Mouse (Mus musculus) gastrocnemius, postnatal 36 days (tissue): ENCODE measurements around the gene Tmem176a. TPM values are rescaled to one million over a fixed set of nuclear protein-coding genes. Genes with fewer than 3 reads are reported as not detected.
"Not testable (repeated sequence)": the region's sequence is repeated elsewhere in the genome, so short reads cannot be mapped to it uniquely, and the experiment has no call there.

Source experiments
- DNase-seq, 2 experiments: peaks; one replicate each; pipeline ENCODE4 v3.0.0; 2022
- intact Hi-C: fragments of 180-260 bp; cut with DNase I; formaldehyde crosslinking; loops from one replicate; pipeline ENCODE4 v1.15.1; 2025
- long read RNA-seq, 2 experiments: library from polyadenylated mRNA; stranded (forward); transcript quantifications; one replicate each; pipeline ENCODE4 v2.0.0; 2021
- total RNA-seq, 2 experiments: library from RNA; stranded (reverse); gene quantifications; 2 replicates each; pipeline ENCODE4 v1.2.3; 2021

Gene Tmem176a
- total RNA-seq: 1 to 10 TPM; 4.2 to 4.6 TPM
- long read RNA-seq, experiment 1, partial matches to known transcripts: 0 of 3 reads
- long read RNA-seq, experiment 1, other reads (novel, unspliced or antisense): 0 of 3 reads
- long read RNA-seq, experiment 2, transcript Tmem176a-201 (7 exons, 1,540 nt): major isoform, 7 of 9 reads
- long read RNA-seq, experiment 2, partial matches to known transcripts: 1 of 9 reads
- long read RNA-seq, experiment 2, other reads (novel, unspliced or antisense): 0 of 9 reads

DNA sequence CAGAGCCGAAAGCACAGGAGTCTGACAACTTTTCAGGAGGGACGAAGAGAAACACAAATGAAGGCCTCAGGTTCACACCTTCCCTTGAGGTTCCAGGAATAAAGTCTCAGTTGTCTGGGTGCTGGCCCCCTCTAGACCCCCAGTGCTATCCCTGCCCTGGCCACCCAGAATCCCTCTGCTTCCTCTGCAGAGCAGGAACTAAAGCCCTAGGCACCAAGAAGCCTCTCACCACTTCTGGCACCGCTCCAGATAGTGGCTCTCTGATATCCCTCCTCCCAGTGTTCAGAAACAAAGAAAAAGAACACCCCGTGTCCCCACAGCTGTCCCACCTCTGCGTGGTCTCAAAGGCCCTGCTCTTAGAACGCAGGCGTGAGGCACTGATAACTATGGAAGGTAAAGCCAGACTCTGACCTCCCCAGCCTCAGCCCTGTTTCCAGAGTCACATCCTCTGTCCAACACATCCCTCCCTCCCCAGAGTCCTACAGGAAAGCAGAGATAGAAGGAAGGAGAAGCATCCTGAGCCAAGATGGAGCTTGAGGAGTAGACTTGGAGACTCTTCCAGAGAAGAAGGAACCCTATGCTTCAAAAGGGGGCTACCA is at the start of gene Tmem176a:
TSS of gene Tmem176a (plus strand) at position 549 of the 599 bp plus-strand sequence.
- DNase-seq: peak in 1 of 2 experiments; percentile 21
- intact Hi-C loops: no loop called here

GRCm38 (mm10) chr6:48801897-48802296 is 38.8 kb upstream of the Tmem176a start:
- intact Hi-C loops: no loop called here
- DNase-seq: no peak

GRCm38 (mm10) chr6:48803406-48804051 is 37.2 kb upstream of the Tmem176a start:
- intact Hi-C loops: no loop called here

GRCm38 (mm10) chr6:48804346-48804745 is 36.4 kb upstream of the Tmem176a start:
- no peak for DNase-seq
- intact Hi-C loops: no loop called here

More at GRCm38 (mm10) chr6:48803406-48804051, 37.2 kb upstream of the Tmem176a start:
- DNase-seq: no peak

- intact Hi-C loops: no loop called here
- DNase-seq: no peak
Measured at GRCm38 (mm10) chr6:48806746-48807145, 34.0 kb upstream of the Tmem176a start.

DNA sequence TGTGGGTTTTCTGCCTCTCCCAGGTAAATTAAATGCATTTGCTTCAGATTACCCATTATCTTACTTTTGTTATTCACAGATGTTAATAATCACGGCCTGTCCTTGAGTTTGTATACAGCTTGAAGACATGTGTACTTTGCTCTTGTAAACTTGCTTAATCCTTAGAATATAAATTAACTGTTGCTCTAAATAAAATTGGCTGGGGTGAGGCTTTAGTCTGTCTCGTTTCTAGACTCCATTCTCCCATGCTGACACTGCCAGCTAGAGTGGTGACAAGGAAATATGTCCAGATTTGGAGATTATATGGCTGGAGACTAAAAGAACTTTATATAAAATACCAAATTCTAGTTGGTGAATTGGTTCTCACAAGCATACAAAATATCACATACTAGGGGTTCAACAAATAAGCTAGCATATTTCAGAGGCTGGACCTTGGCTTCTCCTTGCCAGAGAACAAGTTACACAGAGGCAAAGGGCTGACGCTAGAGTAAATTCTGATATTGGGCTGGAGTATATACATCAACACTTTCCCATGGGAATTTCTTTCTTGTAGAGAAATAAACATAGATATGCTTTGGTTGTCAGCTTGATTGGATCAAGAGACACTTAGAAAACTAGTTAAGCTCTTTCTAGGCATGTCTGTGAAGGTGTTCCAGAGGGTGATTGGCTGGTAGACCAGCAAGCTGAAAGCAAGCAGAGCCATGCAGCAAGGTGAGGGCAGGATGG is 31.1 kb upstream of the Tmem176a start:
- intact Hi-C loops: no loop called here
- DNase-seq: no peak

GRCm38 (mm10) chr6:48815013-48815412 is 25.7 kb upstream of the Tmem176a start:
- no peak for DNase-seq
- intact Hi-C loops: loop anchor here (5.0 kb wide), 2 partner anchors 97 to 142 kb away; no protein-coding TSS in a partner anchor

DNA sequence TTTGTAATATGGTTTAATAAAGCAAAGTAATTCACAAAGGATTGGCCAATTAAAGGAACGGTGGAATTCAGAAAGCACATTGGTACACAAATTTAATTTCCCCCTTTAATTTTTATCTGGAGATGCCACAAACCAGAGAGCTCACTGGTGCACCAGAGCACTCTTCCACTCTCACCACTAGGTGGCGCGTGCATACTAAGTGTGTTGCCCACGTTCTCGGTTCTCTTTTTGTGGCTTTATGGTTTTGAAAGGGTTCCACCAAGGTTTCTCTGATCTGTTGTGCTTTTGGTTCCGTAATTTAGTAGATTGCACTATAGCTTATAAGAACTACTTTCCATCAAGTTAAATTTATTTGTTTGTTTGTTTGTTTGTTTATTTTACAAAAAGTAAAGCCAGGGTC is 22.9 kb upstream of the Tmem176a start:
- DNase-seq: peak in 1 of 2 experiments; percentile 57

DNA sequence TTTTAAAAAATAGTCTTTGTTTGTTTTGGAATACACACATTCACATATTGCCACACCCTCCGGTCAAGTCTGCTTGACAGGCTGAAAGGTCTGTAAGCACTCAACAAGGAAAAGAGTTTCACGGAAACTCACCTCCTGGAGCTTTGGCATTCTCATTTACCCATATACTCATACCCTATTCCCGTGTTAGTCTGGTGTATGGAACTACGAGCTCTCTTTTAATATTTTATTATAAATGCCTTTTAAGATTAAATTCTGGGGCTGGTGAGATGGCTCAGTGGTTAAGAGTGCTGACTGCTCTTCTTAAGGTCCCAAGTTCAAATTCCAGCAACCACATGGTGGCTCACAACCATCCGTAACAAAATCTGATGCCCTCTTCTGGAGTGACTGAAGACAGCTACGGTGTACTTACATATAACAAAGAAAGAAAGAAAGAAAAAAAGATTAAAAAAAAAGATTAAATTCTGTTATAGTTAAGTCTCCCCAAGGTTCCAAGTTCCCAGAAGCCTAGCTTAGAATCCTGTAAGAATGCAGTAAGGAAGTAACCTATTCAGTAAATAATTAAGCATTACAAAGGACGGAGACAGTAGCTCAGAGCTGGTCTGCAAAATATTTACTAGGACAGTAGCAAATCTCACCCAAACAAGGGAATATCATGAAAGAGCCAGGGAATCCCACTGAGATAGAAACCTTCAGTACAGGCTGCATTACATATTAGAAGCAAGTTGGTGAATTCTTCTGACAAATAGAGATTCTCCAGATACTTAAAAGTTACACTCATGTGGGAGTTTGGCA is 18.5 kb upstream of the Tmem176a start:
- intact Hi-C loops, DNase-seq: not testable (repeated sequence)

More for the DNA sequence above, 22.9 kb upstream of the Tmem176a start:
- intact Hi-C loops: loop anchor here (2.0 to 5.0 kb wide), 3 partner anchors 41 to 139 kb away; no protein-coding TSS in a partner anchor

- DNase-seq: no peak
- intact Hi-C loops: no loop called here
Measured at GRCm38 (mm10) chr6:48825016-48825415, 15.7 kb upstream of the Tmem176a start.

GRCm38 (mm10) chr6:48828976-48829375 is 11.7 kb upstream of the Tmem176a start:
- DNase-seq: no peak
- intact Hi-C loops: no loop called here

GRCm38 (mm10) chr6:48829651-48830050 is 11.1 kb upstream of the Tmem176a start:
- no peak for DNase-seq
- intact Hi-C loops: no loop called here

DNA sequence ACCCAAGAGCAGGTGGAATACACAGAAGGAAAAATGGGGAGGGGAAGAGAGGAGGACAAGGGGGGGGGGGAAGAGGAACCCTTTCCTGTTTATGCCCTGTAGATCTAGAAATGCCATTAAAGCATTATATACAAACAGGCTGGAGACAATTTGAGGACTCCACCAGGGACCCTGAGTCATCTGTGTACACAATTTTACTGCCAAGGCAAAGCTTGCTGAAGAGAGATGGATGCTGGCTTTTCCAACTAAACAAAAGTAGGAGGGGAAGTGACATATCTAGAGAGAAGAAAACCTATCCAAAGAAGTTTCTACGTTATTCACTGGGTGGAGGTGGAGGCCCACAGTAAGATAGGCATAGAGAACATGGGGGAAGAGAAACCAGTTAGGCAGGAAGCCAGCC is 10.5 kb upstream of the Tmem176a start:
- intact Hi-C loops: no loop called here
- no peak for DNase-seq

DNA sequence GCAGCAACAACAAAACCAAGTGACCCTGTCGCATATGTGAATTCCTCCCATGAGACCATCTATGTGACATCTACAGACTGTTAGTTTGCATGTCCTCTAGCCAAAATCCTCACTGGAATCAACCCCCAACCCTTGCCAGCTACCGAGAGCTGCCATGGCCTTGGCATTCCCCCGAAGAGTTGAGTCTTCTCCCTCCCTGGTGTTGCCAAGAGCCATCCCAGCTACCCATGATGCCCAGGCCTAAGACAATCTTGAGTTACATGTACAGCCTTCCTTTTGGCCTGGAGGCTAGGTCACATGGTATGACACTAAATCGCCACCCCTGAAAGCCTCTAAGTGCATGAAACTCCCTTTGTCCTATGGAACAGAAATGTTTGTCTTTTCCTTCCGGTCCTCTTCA is 9.6 kb upstream of the Tmem176a start:
- no peak for DNase-seq
- intact Hi-C loops: no loop called here

- no peak for DNase-seq
- intact Hi-C loops: no loop called here
Measured at GRCm38 (mm10) chr6:48832426-48832825, 8.3 kb upstream of the Tmem176a start.

DNA sequence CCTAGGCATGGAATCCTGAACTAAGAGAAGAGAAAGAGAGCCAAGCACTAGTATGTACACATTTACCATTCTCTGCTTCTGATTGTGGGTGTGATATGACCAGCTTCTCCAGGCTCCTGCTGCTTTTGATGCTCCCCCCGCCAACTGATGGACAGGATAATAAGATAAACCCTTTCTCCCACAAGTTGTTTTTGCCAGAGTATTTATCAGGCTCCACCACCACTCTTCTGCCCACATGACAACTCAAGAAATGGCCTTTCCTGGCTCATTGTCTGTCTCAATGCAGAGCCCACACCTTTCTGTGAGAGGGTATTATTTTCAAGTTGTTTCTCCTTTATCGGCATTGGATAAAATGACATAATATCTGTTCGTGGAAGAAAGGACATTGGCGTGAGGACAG is 7.2 kb upstream of the Tmem176a start:
- intact Hi-C loops: no loop called here
- no peak for DNase-seq

GRCm38 (mm10) chr6:48835241-48835640 is 5.5 kb upstream of the Tmem176a start:
- DNase-seq: no peak

GRCm38 (mm10) chr6:48836146-48836545 is 4.6 kb upstream of the Tmem176a start:
- intact Hi-C loops: no loop called here
- DNase-seq: no peak

More at GRCm38 (mm10) chr6:48835241-48835640, 5.5 kb upstream of the Tmem176a start:
- intact Hi-C loops: no loop called here

GRCm38 (mm10) chr6:48837516-48837915 is 3.2 kb upstream of the Tmem176a start:
- intact Hi-C loops: no loop called here
- no peak for DNase-seq
